In genomic region chr11:86759886-86760285, GRCm38 (mm10) we compare ENCODE assay signal across 22 mouse cellular contexts. TPM values are rescaled to one million over a fixed set of nuclear protein-coding genes. Genes with fewer than 3 reads are reported as not detected.
A peak's percentile ranks its signal among the peaks of the same experiment; 100 is the strongest.
DNase-seq lines count a peak whose midpoint lies in the region; ATAC-seq and TF ChIP-seq lines count a peak whose summit lies in the region.
"Had no signal": no experiment of that assay in that cellular context is flagged by ENCODE, and none has a peak within 500 bp of the region (broad histone marks: within the 10 kb centered on the region; RNA-seq: fewer than 3 reads in every experiment).

No protein-coding gene starts in this region.

- peaks cover 45% of the 10 kb centered on the region for H3K4me1 ChIP-seq in liver, embryonic 13.5 days (replicated peaks)
- H3K4me1 ChIP-seq in embryonic fibroblast, embryonic 13.5 days (ENCODE audit: control insufficient read depth, insufficient read depth, low read length), result peaks cover 4% of the 10 kb centered on the region; the same call in 1 of the 2 replicates
- peaks cover 23% of the 10 kb centered on the region for H3K4me1 ChIP-seq in liver, postnatal 0 days (ENCODE audit: insufficient read depth)

- H3K4me2 ChIP-seq in liver, embryonic 13.5 days, result peak overlapping the region; percentile 78; the same call in 1 of the 2 replicates
- no peak overlapping the region for H3K4me2 ChIP-seq in liver, postnatal 0 days (ENCODE audit: low read depth, low read length)

- ATAC-seq in liver, embryonic 13.5 days (ENCODE audit: low read depth), result no peak
- no peak for ATAC-seq in liver, postnatal 0 days
- ATAC-seq: activated CD4-positive, CD25-positive, alpha-beta regulatory T cell, adult 4 months; forebrain, embryonic 14.5 days; hindbrain, embryonic 16.5 days; inflammation-experienced regulatory T-cells, adult 6 months; Patski had no signal

- no peaks in the 10 kb centered on the region for H3K36me3 ChIP-seq in liver, embryonic 13.5 days
- H3K36me3 ChIP-seq in liver, postnatal 0 days (replicated peaks; ENCODE audit: insufficient read depth, low read length), result no peaks in the 10 kb centered on the region
- H3K36me3 ChIP-seq: embryonic facial prominence, embryonic 10.5 days; forebrain, embryonic 10.5 days had no signal

- intact Hi-C loops in gastrocnemius, adult 2 months (cut with DNase I), result loop anchor here (5.0 kb wide), 1 partner anchor 78 kb away; the partner anchor contains the start of genes Ptrh2 and Vmp1
- intact Hi-C loops in heart, postnatal 25 days (cut with DNase I), result no loop called here

- H3K27ac ChIP-seq in gastrocnemius, adult 2 months, result peak overlapping the region; percentile 97
- H3K27ac ChIP-seq in liver, embryonic 13.5 days, result peak overlapping the region; percentile 99
- peak overlapping the region; percentile 65; the same call in 1 of the 2 replicates for H3K27ac ChIP-seq in embryonic fibroblast, embryonic 13.5 days (ENCODE audit: insufficient read depth, low read length)
- peak overlapping the region; percentile 100; the same call in 1 of the 2 replicates for H3K27ac ChIP-seq in liver, postnatal 0 days (ENCODE audit: low read depth)
- H3K27ac ChIP-seq: embryonic facial prominence, embryonic 10.5 days had no signal

- H3K9me3 ChIP-seq in liver, embryonic 13.5 days (replicated peaks), result no peaks in the 10 kb centered on the region
- no peaks in the 10 kb centered on the region for H3K9me3 ChIP-seq in liver, postnatal 0 days (ENCODE audit: low read length)
- H3K9me3 ChIP-seq: embryonic facial prominence, embryonic 10.5 days; forebrain, embryonic 10.5 days; heart, embryonic 10.5 days had no signal

- H3K4me3 ChIP-seq in gastrocnemius, adult 2 months, result no peak overlapping the region
- H3K4me3 ChIP-seq in liver, embryonic 13.5 days (replicated peaks), result no peak overlapping the region
- no peak overlapping the region for H3K4me3 ChIP-seq in embryonic fibroblast, embryonic 13.5 days (ENCODE audit: insufficient read depth, low read length)
- H3K4me3 ChIP-seq in liver, postnatal 0 days (ENCODE audit: low read depth, low read length), result no peak overlapping the region
- H3K4me3 ChIP-seq: embryonic facial prominence, embryonic 10.5 days; forebrain, embryonic 10.5 days; heart, embryonic 10.5 days had no signal

- 70% methylated on average over 2 of the region's 2 CpGs for WGBS in liver, embryonic 13.5 days (ENCODE audit: insufficient replicate concordance)
- WGBS in liver, postnatal 0 days (ENCODE audit: insufficient replicate concordance), result 83% methylated on average over 2 of the region's 2 CpGs

- no peak for TF ChIP-seq CTCF in gastrocnemius, adult 2 months (IDR thresholded peaks at IDR 0.05)
- no peak for TF ChIP-seq CTCF in embryonic fibroblast, embryonic 13.5 days (IDR thresholded peaks at IDR 0.05; ENCODE audit: borderline replicate concordance, insufficient read depth, low read length)
- TF ChIP-seq CTCF in liver, postnatal 0 days (IDR thresholded peaks at IDR 0.05; ENCODE audit: low read depth), result no peak

- TF ChIP-seq EP300 in liver, postnatal 0 days (IDR thresholded peaks at IDR 0.05; ENCODE audit: low read depth), result no peak

- no peak for DNase-seq in gastrocnemius, adult 2 months
- no peak for DNase-seq in gastrocnemius, postnatal 25 days
- DNase-seq in liver, embryonic 13.5 days, result no peak
- no peak for DNase-seq in liver
- no peak for DNase-seq in liver, postnatal 0 days
- no peak for DNase-seq in heart, postnatal 25 days (ENCODE audit: low spot score)
- DNase-seq in heart, postnatal 4 days, result no peak
- DNase-seq: adrenal gland, postnatal 14 days; cerebellum, adult 11-12 months; cerebellum, adult 9-11 months; cerebellum, postnatal 36 days; heart, adult 18-20 months; heart, postnatal 14 days had no signal

- no peak for TF ChIP-seq POLR2A in embryonic fibroblast, embryonic 13.5 days (IDR thresholded peaks at IDR 0.05; ENCODE audit: low read depth, low read length)

- no peaks in the 10 kb centered on the region for H3K27me3 ChIP-seq in liver, embryonic 13.5 days
- no peaks in the 10 kb centered on the region for H3K27me3 ChIP-seq in liver, postnatal 0 days (ENCODE audit: insufficient read depth, low read length)
- H3K27me3 ChIP-seq: Patski had no signal

- H3K9ac ChIP-seq in liver, embryonic 13.5 days, result 0 out of 2 replicates have a peak overlapping the region, but pooled peaks have one; percentile 100
- no peak overlapping the region for H3K9ac ChIP-seq in liver, postnatal 0 days (replicated peaks)

RNA-seq across cellular contexts. Expression of gene Cltc, which starts 2.5 kb away (rescaled TPM):
- 100 to 1,000 TPM; 134 to 136 TPM for total RNA-seq in gastrocnemius, adult 2 months (2021)
- total RNA-seq in gastrocnemius, postnatal 25 days (2021), result 100 to 1,000 TPM; 111 to 112 TPM
- polyA plus RNA-seq in liver, embryonic 13.5 days (2015; fragmentation: Nextera tagmentation; extraction: Ambion mirVana), result 80.0 and 104 TPM in 2 replicates
- polyA plus RNA-seq in embryonic fibroblast, embryonic 13.5 days (2011; ENCODE audit: insufficient read length, low read depth, missing spikeins), result 468 and 511 TPM in 2 replicates
- polyA plus RNA-seq in liver, postnatal 0 days (2015; fragmentation: Nextera tagmentation; extraction: Ambion mirVana), result 34.1 and 42.4 TPM in 2 replicates
- 100 to 1,000 TPM; 136 to 155 TPM for total RNA-seq in heart, postnatal 25 days (2021)
- 100 to 1,000 TPM; 266 to 273 TPM for total RNA-seq in heart, postnatal 4 days (2021)

RNA-seq across cellular contexts. Expression of gene Dhx40, which starts 47.7 kb away (rescaled TPM):
- total RNA-seq in gastrocnemius, adult 2 months (2021), result 10 to 100 TPM in 1 of 2 experiments, 1 to 10 TPM in 1; 9.8 to 11.1 TPM
- 10 to 100 TPM; 11.4 to 12.1 TPM for total RNA-seq in gastrocnemius, postnatal 25 days (2021)
- 8.5 and 11.4 TPM in 2 replicates for polyA plus RNA-seq in liver, embryonic 13.5 days (2015; fragmentation: Nextera tagmentation; extraction: Ambion mirVana)
- 33.7 and 38.9 TPM in 2 replicates for polyA plus RNA-seq in embryonic fibroblast, embryonic 13.5 days (2011; ENCODE audit: insufficient read length, low read depth, missing spikeins)
- polyA plus RNA-seq in liver, postnatal 0 days (2015; fragmentation: Nextera tagmentation; extraction: Ambion mirVana), result 7.8 and 8.0 TPM in 2 replicates
- 10 to 100 TPM; 17.8 to 18.0 TPM for total RNA-seq in heart, postnatal 25 days (2021)
- 10 to 100 TPM; 17.6 to 19.2 TPM for total RNA-seq in heart, postnatal 4 days (2021)
